Mouse (Mus musculus) yolk sac, embryonic 10.5 days (tissue): ENCODE data around the gene Gsn.

Source experiments
- DNase-seq: peaks from one replicate; pipeline ENCODE4 v3.0.0-alpha.2; 2017; ENCODE audit warnings: low spot score

The Gsn gene

DNA sequence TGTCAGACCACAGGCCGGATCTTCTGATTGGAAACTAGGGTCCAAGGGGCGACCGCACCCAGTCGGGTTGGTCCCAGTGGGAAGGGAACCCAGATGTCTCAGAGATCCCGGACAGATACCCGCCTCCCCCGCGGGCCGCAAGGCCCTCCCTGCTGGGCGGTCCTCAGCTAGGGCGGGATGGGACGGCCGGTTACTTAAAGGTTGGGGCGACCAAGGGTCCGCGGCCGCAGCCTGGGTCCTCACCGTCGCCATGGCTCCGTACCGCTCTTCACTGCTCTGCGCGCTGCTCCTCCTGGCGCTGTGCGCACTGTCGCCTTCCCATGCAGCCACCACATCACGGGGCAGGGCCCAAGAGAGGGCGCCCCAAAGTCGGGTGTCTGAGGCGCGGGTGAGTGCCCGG lies 26.0 kb downstream of the Gsn start:
- peak; percentile 81 for DNase-seq

DNA sequence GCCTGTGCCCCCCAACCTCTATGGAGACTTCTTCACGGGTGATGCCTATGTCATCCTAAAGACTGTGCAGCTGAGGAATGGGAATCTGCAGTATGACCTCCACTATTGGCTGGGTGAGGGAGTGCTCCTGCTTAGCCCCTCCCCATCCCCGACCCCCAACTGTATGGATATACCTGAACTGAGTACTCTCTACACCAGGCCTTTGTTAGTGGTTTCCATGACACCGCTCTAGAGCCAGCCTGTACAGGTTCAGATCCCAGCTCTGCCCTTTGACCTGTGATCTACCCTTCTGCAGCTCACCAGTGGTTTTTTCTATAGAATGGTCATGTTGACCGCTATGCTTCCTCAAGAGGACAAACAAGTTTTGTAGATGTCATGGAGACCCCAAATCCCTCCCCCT lies 27.8 kb downstream of the Gsn start:
- peak; percentile 66 for DNase-seq

DNA sequence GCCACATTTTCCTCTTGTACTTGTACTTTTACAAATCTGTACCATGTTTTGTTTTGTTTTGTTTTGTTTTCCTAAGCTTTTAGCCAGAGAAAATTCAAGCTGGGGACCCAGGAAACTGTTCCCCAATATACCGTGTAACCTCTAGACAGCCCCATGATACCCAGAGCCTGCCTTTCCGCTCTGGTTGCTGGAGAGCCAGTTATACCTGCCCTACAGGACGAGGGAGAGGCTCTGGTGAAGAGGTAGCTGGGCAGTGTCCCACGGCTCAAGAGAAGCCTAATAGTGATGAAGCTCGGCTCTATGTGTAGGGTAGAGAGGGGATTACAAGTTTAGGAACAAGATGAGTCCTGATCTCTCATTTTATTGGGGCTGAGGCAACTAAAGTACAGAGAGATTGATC lies 29.0 kb downstream of the Gsn start:
- no peak for DNase-seq

DNA sequence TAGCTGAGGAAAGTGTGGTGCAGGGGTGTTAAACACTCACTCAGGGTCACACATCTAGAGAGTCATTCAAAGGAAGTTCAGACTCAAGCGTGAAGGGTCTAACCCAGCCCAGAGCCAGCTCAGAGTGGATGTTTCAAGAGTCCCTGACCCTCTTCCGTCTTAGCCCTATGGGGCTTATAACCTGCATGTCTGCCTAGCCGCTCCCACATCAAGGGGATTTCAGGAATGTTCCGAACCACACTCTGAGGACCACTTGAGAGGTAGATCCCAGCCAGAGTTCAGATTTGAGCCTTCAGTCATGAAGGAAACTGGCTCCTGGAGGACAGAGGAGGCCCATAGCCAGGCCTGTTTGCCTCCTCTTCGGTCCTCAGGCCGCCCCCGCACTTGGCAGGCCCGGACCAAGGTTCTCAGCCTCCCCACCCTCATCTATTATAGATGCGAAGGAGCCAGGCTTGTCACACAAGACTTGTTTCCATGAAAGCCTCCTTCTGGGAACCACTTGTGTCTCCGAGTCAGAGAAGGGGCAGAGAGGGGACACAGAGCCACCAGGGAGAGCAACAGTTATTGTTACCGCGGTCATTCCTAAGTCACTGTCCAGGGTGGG lies 30.9 kb downstream of the Gsn start:
- no peak for DNase-seq

DNA sequence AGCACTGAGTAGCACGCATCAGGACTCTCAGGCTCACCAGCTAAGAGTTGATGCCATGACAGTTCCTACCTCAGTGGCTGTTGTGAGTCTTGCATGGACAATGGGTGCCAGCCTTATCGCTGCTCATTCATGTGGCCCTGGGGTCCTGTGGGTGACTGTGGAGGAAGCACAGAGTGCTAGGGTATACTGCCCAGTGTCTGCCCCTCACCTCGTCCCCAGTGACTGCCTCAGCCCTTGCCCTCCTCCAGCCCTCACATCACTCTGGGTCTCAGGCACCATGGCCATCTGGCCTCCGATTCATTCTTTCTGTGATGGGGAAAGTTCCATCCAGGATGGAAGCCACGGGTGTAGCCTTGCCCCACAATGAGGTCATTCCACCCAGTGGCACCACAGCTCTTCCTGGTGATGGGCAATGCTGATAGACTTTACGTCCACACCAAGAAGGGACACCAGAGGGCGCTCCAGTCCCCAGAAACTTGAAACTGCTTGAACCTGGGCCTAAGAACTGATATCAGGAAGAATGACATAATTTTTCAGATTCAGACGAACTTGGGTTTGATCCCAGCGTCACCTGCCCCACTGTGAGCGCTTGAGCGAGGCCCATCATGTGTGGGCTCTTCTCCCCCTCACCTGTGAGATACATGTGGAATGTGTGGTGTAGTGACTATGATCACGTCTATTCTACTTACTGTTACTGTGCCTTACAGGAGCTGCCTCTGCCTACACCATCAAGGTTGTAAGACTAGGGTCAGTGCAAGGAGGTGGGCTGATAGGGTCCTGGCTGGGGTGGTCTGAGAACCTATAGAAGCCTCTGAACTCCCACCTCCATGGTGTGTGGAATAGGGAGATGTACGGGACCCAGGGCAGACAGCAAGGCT lies 32.8 kb downstream of the Gsn start:
- DNase-seq, result peak; percentile 47

DNA sequence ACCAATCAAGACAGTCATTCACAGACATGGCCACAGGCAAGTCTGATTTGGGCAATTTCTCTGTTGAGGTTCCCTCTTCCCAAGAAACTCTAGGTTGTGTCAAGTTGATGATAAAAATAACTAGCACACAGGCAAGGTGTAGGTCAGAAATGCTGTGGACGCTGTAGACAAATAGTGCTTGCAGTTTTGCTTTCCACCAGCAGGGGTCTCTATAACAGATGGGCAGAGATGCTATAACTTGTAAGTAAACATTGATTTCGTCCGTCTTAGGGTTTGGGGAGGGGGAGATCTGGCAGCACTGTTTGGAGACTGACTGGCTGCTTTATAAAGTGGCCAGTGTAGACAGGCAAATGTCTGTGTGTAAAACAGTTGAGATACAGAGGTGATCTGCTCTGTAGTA lies 35.7 kb downstream of the Gsn start:
- DNase-seq, result no peak

DNA sequence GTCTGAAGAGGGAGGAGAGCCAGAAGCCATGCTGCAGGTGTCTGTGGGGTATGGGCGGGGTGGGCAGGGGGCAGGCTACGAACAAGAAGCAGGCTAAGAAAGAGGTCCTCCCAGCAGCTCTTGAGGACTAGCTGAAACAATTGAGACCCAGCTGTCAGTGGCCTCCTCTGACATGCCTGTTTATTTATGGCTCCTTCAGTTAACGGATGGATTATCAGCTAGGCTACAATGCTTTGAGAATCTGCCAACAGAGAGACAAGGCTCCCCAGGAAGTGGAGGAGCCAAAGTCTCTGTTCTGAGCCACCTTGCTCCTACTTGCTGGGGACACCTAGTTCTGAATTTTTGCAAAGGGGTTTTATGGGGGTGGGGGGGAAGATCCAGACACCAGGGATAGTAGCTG lies 36.5 kb downstream of the Gsn start:
- DNase-seq, result no peak

DNA sequence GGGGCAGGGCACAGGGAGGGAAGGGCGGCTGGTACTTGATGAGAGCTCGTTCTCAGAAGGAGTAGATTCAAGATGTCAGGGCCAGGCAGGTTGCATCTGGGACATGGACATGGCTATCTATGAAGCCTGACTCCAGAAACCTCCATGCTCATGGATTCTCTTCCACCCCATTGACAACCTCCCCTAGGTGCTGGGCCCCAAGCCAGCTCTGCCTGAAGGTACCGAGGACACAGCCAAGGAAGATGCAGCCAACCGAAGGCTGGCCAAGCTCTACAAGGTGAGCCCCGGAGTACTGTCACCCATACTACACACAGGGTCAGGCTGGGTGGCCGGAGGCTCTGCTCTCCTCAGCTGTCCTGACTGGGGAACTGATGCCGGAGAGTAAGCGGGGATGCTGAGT lies 37.1 kb downstream of the Gsn start:
- DNase-seq, result no peak

DNA sequence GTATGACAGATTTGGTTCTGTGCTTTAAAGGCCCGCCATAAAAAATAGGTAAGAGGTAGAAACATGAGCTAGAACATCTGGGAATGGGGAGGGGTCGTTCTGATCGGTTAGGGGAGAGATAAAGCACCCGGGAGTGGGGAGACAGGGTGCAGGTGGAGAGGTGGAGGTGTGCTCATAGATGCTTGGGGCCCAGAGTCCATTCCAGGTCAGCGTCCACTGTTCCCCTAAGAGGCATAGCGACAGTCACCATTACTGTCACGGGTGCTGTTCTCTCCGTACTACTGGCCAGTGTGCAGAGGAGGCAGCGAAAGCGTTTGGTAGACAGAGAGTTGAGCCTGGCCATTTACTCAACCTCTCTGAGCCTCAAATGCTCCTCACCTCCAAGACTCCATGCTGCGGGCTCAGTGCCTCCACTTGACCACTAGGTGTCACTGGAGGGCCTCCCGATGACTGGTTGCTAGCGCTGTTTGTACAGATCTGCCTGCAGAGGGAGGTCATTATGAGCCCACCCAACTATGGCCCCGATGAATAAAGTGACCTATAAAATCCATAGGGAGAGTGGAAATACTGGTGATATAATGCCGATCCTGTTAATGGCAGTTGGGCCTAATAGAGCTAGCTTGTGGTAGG lies 41.6 kb downstream of the Gsn start:
- peak; percentile 70 for DNase-seq

DNA sequence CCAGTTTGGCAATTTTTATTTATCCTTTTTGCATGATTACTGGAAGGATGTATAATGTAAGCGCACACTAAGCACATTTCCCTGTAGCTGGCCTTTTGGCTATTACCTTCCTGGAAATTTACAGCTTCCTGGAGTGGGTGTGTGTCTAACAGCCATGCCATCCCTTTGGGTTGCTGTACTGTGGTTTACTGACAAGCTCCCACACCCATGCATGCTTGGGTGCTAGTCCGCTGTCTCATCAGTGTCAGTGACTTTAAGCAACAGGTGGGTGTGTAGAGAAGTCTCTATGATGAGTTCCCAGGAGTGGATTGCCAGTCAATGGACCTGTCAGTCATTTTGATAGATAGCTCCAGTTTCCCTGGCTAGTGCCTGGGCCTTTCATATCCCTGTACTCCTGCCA lies 43.3 kb downstream of the Gsn start:
- no peak for DNase-seq

DNA sequence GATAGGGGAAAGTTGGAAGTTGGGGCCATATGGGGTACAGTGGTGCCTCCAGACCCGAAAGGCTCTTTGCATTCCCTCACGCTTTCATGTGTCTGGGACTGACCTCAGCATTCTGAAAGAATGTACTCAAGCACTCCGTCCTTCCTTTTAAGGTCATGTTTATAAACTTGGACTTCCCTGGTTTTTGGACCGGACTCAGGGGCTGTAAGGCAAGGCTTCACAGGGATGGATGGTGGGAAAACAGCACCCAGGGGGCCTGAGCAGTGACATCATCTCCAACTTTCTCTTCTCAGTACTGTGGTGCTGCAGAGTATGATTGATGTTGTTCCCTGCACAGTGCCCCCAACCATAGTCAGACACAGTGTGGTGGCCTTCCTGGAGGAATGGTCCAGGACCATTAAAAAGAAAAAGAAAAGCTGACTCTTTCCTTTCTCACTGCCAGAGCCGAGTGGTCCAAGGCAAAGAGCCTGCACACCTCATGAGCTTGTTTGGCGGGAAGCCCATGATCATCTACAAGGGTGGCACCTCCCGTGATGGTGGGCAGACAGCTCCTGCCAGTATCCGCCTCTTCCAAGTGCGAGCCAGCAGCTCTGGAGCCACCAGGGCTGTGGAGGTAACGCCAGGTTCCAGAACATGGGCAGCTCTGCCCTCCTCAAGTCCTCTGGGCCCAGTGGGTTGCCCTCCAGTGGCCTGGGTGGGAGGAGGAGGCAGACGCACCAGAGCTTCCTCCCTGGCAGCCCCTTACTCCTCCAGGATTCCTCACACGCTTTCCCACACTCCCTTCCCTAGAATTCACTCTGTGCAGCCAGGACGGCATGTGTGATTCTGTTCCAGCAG lies 46.1 kb downstream of the Gsn start:
- no peak for DNase-seq

DNA sequence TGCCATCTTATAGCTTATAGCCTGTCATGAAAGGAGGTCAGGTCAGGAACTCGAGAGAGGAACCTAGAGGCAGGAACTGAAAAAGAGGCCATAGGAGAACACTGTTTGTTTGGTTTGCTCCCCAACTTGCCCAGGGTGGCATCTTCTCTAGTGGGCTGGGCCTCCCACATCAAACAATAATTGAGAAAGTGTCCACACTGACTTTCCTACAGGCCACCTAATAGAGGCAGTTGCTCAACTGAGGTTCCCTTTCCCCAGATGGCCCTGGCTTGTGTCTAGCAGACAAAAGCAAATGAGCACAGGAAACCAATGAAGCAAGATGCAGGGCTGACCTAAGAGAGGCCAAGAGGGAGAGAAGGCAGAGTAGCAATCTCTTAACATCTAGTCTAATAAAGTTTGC lies 52.0 kb downstream of the Gsn start:
- no peak for DNase-seq

DNA sequence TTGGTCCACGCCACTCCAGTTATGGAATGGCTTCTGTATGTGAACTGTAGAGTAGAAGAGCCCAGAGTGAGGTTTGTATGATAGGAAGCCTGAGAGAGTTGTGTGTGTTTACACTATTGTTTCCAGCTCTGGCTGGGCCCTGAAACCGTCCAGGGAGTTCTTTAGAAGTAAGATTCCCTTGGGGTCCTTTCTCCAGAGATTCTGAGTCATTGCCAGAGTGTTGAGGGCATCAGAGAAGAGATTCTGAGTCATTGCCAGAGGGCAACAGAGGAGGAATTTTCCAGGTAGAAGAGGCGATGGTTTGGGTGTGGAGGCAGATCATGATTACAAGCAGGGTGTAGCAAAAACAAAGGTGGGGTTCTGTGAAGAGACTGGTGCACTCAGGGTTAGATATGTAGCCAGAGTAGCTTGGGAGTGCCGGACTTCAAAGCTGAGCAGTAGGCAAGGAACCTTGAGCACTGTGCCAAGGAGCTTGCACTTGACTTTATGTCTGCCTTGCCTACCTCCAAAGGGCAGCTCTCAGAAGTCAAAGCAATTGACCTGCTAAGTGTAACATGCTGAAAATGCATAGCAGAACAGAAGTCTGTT lies 53.8 kb downstream of the Gsn start:
- DNase-seq, result no peak

DNA sequence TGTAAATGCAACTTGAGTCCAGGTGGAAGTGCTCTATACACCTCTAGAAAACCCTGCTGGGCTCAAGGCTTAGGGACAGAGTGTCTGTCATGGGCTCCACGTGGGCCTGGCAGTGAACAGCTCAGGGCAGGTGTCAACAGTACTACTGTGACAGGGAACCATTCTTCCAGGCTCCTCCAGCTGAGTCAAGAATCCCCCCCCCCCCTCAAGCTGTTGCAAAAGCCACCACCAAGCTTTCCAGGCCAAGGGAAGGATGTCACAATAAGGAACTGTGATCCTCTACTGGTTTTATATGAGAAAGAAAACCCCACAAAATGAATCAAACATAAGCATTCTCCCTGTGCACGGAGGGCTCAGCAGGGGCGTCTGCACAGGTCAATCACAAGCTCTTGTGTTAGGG lies 58.1 kb downstream of the Gsn start:
- DNase-seq, result no peak

DNA sequence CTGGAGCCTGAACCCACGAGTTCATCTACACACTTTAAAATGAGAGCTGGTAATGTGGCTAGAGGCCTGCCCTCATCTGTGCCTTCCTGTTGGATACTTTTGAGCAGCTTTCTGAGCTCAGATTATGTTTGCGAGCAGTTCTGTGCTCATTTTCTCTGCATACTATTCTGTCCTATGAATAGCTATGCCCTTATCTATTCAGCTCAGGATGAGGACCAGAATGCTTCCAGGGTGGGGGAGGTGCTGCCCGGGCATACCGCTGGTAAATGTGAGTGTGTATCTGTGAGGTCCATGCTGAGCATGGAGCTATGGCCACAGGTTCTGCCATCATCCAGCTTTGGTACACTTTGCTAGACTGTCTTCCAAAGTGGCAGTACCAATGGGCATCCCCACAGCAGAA lies 61.4 kb downstream of the Gsn start:
- no peak for DNase-seq

DNA sequence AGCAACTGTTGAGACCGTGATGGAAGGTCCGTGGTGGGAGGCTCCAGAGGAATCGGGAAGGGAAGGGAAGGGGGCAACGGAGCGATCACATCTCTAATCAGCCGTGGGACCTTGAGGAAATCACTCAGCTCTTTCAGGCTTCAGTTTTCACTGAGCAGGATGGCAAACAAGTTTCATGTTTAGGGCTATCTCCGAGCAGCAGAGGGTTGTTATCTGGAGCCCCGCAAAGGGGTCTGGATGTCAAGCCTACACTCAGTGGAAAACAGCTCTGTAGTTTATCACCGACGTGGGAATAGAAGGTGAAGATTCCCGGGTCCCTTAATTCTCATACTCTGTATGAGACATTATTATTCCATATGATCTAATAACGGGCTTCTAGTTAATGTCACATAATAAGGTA lies 62.2 kb downstream of the Gsn start:
- no peak for DNase-seq

DNA sequence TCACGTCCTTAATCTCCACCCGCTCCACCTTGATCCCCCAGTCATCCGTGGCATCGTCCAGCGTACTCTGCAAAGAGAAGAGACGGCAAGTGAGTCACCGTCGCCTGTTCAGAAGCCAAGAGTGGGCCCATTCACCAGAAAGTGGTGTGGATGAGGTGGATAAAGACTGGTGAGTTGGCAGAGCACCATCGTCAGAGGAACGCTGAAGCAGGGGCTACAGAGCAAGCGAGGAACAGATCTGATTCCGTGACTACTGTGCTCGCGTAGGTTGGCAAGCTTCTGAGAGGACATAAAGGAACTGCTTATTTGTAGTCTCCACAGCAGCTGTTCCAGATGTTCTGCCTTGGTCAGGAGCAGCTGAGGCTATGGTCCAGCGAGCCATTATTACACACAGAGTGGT lies 64.2 kb downstream of the Gsn start:
- DNase-seq, result no peak

DNA sequence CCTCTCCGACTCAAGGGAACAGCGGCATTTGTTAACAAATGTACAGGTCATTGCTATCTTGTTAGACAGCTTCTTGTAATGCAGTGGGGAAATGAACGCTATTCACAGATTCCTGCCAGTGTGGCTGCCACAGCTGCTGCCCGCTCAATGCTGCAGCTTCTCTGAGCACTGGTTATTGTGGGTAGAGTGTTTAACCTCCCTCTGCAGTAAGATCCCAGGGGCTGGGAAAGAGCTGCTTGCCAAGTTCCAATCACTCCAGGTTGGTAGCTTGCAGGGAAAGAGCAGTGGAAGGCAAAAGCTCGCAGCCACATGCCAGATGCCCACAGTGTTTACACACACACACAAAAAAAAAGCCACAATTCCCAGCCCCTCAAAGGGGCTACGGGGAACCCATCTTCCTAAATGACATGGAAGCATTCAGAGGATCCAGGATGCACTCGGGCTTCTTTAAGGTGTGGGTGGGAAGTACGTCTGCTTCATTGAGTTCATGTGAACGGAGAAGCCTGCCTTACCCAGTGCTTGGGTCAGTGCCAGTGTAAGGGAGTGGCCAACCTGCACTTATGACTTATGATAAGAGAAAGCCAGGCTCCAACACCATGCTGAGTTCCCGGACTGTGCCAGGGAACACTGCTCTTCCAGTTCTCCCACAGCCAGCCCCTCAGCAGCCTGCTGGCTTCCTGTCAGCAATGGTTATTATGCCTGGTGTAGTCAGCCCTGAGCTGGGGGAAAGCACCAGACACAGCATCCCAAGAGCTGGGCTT lies 66.4 kb downstream of the Gsn start:
- no peak for DNase-seq

DNA sequence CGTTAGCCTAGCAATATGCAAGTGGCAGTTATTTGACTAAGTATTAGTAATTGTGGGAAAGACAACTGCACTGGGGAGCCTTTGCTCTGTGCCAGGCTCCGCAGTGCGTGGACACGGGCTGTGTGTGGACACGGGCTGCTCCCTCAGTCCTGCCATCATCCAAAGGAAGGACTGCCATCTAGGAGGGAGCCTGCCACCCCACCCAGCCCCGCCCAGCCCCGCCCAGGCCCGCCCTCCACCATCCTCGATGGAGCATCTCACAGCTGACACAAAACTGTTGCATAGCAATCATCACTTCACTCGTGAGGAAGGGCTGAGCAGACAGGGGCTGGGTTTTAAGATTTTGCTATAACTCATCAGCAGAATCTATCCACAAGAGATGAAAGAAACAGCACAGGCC lies 69.8 kb downstream of the Gsn start:
- DNase-seq, result no peak

DNA sequence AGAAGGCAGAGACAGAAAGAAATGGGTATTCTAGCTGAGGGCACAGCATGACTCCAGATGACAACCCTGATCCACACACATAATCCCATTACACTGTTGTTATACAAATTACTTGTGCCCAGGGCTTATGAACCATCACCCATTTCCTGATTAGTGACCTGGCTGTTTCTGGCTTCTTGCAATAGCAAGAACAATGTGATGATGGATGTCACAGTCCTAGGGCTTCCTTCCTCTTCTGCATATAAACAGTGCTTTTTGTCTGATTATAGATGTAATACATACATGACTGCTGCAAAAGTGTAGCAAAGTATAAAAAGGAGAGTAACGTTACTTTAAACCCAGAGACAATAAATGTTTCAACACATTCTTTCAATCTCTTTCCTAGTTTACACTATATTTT lies 70.8 kb downstream of the Gsn start:
- no peak for DNase-seq

DNA sequence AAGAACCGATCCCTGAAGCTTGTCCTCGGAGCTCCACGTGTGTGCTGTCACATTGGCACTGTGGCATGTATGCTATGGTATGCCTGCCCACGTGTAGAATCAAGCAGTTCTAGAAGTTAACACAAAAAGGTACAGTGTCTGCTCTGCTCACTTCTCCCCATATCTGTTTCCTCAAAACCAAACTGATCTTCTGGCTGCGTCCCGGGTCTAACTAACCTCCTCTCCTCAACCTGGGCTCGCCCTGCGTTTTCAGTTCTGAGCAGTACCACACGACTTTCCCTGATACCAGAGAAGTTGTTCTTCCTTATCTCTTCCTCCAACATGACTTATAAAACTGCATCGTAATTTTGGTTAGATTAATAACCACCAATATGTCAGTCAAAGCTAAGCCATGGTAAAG lies 71.4 kb downstream of the Gsn start:
- no peak for DNase-seq
